Mouse (Mus musculus) intestine, postnatal 0 days (tissue): ENCODE data around the gene Olfr904. TPM values are rescaled to one million over a fixed set of nuclear protein-coding genes. Genes with fewer than 3 reads are reported as not detected.
"Not testable (repeated sequence)": the region's sequence is repeated elsewhere in the genome, so short reads cannot be mapped to it uniquely, and the experiment has no call there.

Experiments used
- ATAC-seq: fragments of 200-750 bp; cut with Nextera tagmentation; 2 replicates; pipeline ENCODE4 v1.8.0; 2017; ENCODE audit warnings: mild to moderate bottlenecking, moderate TSS enrichment, moderate library complexity
- H3K27ac ChIP-seq: fragments of 300-500 bp; sonication (generic); 2 replicates; pipeline ENCODE4 v1.5.1; 2014; ENCODE audit warnings: mild to moderate bottlenecking, low read depth, low read length, moderate library complexity
- H3K27me3 ChIP-seq: fragments of 300-500 bp; sonication (generic); replicated peaks from 2 replicates; pipeline ENCODE4 v1.6.1; 2014; ENCODE audit warnings: low read length, mixed read lengths; ENCODE audit not compliant: control insufficient read depth, insufficient read depth
- H3K36me3 ChIP-seq: fragments of 300-500 bp; sonication (generic); 2 replicates; pipeline ENCODE4 v1.6.1; 2014; ENCODE audit warnings: mild to moderate bottlenecking, moderate library complexity; ENCODE audit not compliant: control insufficient read depth, insufficient read depth
- H3K4me1 ChIP-seq: fragments of 300-500 bp; sonication (generic); replicated peaks from 2 replicates; pipeline ENCODE4 v1.6.1; 2014; ENCODE audit warnings: antibody characterized with exemption, low read length, mixed read lengths; ENCODE audit not compliant: control insufficient read depth, insufficient read depth
- H3K4me2 ChIP-seq: fragments of 300-500 bp; sonication (generic); replicated peaks from 2 replicates; pipeline ENCODE4 v1.6.1; 2014; ENCODE audit warnings: low read depth, mild to moderate bottlenecking, moderate library complexity
- H3K4me3 ChIP-seq: fragments of 300-500 bp; sonication (generic); 2 replicates; pipeline ENCODE4 v1.5.1; 2014; ENCODE audit warnings: low read depth, low read length
- H3K9ac ChIP-seq: fragments of 300-500 bp; sonication (generic); 2 replicates; pipeline ENCODE4 v1.6.1; 2014; ENCODE audit warnings: mild to moderate bottlenecking, low read depth, low read length
- H3K9me3 ChIP-seq: fragments of 300-500 bp; sonication (generic); 2 replicates; pipeline ENCODE4 v1.6.1; 2016; ENCODE audit warnings: mixed run types; ENCODE audit not compliant: control insufficient read depth
- CTCF ChIP-seq: sonication (generic); IDR thresholded peaks from 2 replicates; pipeline ENCODE4 v1.5.1; 2016; ENCODE audit warnings: low read depth, mild to moderate bottlenecking, control low read depth, antibody characterized with exemption, moderate library complexity
- WGBS: fragments of 180-500 bp; shearing (Covaris S2); extraction: QIAGEN DNeasy Blood & Tissue Kit; methylation state at CpG from one replicate; pipeline ENCODE4 v1.1.7; 2014; 5-methylcytosine and 5-hydroxymethylcytosine counted together
- polyA plus RNA-seq: library from polyadenylated mRNA; unstranded; fragments of >200 nt; fragmentation: Nextera tagmentation; extraction: Ambion mirVana; gene quantifications from 2 replicates; pipeline ENCODE4 v1.2.1, GENCODE M21; 2015

The Olfr904 gene
- polyA plus RNA-seq = not detected in 2 replicates

- H3K36me3 ChIP-seq = no peaks in the 10 kb centered on the region
- no peak for ATAC-seq
- no peak for TF ChIP-seq CTCF
- H3K27me3 ChIP-seq = no peaks in the 10 kb centered on the region
- H3K9ac ChIP-seq = no peak within 1 kb of the TSS
- H3K4me2 ChIP-seq = no peak within 1 kb of the TSS
- H3K9me3 ChIP-seq = no peaks in the 10 kb centered on the region
- H3K27ac ChIP-seq = no peak within 1 kb of the TSS
- no peaks in the 10 kb centered on the region for H3K4me1 ChIP-seq
- H3K4me3 ChIP-seq = no peak within 1 kb of the TSS
Observed at GRCm38 (mm10) chr9:38462844-38463243, at the start of gene Olfr904. TSS of gene Olfr904 (plus strand) at chr9:38463144.

GRCm38 (mm10) chr9:38413502-38413901, 49.4 kb upstream of the Olfr904 start:
- not testable (repeated sequence) for H3K27ac ChIP-seq, ATAC-seq, H3K27me3 ChIP-seq, H3K4me2 ChIP-seq, H3K36me3 ChIP-seq, H3K9me3 ChIP-seq, H3K4me1 ChIP-seq, H3K9ac ChIP-seq, H3K4me3 ChIP-seq
- WGBS = 88% methylated on average over 14 of the region's 14 CpGs

GRCm38 (mm10) chr9:38423801-38424200, 39.1 kb upstream of the Olfr904 start:
- H3K36me3 ChIP-seq = no peaks in the 10 kb centered on the region
- no peak overlapping the region for H3K4me3 ChIP-seq
- no peak for TF ChIP-seq CTCF
- no peak overlapping the region for H3K9ac ChIP-seq
- H3K9me3 ChIP-seq = no peaks in the 10 kb centered on the region
- H3K4me2 ChIP-seq = no peak overlapping the region
- no peaks in the 10 kb centered on the region for H3K27me3 ChIP-seq
- H3K4me1 ChIP-seq = no peaks in the 10 kb centered on the region
- no peak overlapping the region for H3K27ac ChIP-seq
- ATAC-seq = no peak

GRCm38 (mm10) chr9:38427026-38427425, 35.9 kb upstream of the Olfr904 start:
- no peaks in the 10 kb centered on the region for H3K27me3 ChIP-seq
- no peak overlapping the region for H3K4me3 ChIP-seq
- no peak overlapping the region for H3K27ac ChIP-seq
- TF ChIP-seq CTCF = no peak
- no peak overlapping the region for H3K4me2 ChIP-seq
- 40% methylated on average over 1 of the region's 1 CpGs for WGBS
- no peak for ATAC-seq
- no peaks in the 10 kb centered on the region for H3K4me1 ChIP-seq
- H3K9ac ChIP-seq = no peak overlapping the region
- no peaks in the 10 kb centered on the region for H3K36me3 ChIP-seq
- H3K9me3 ChIP-seq = no peaks in the 10 kb centered on the region

GRCm38 (mm10) chr9:38429155-38429554, 33.8 kb upstream of the Olfr904 start, which contains the start of gene Olfr901:
TSS of gene Olfr901 (plus strand) at chr9:38429455.
- H3K27ac ChIP-seq = no peak within 1 kb of the TSS
- no peak within 1 kb of the TSS for H3K4me3 ChIP-seq
- H3K9me3 ChIP-seq = no peaks in the 10 kb centered on the region
- no peaks in the 10 kb centered on the region for H3K4me1 ChIP-seq
- WGBS = 91% methylated on average over 1 of the region's 1 CpGs
- no peak for TF ChIP-seq CTCF
- no peaks in the 10 kb centered on the region for H3K36me3 ChIP-seq
- no peak within 1 kb of the TSS for H3K4me2 ChIP-seq
- ATAC-seq = no peak
- no peaks in the 10 kb centered on the region for H3K27me3 ChIP-seq
- H3K9ac ChIP-seq = no peak within 1 kb of the TSS

GRCm38 (mm10) chr9:38447352-38447751, 15.6 kb upstream of the Olfr904 start, which contains the start of gene Olfr902:
TSS of gene Olfr902 (plus strand) at chr9:38447652.
- no peaks in the 10 kb centered on the region for H3K4me1 ChIP-seq
- no peak for ATAC-seq
- no peak within 1 kb of the TSS for H3K9ac ChIP-seq
- 83% methylated on average over 5 of the region's 5 CpGs for WGBS
- H3K27me3 ChIP-seq = no peaks in the 10 kb centered on the region
- no peak within 1 kb of the TSS for H3K4me2 ChIP-seq
- H3K27ac ChIP-seq = no peak within 1 kb of the TSS
- H3K9me3 ChIP-seq = no peaks in the 10 kb centered on the region
- H3K36me3 ChIP-seq = no peaks in the 10 kb centered on the region
- TF ChIP-seq CTCF = no peak
- no peak within 1 kb of the TSS for H3K4me3 ChIP-seq

- H3K36me3 ChIP-seq = no peaks in the 10 kb centered on the region
- H3K9me3 ChIP-seq = no peaks in the 10 kb centered on the region
- no peak within 1 kb of the TSS for H3K4me2 ChIP-seq
- no peak for TF ChIP-seq CTCF
- H3K9ac ChIP-seq = no peak within 1 kb of the TSS
- H3K4me3 ChIP-seq = no peak within 1 kb of the TSS
- H3K27ac ChIP-seq = no peak within 1 kb of the TSS
- H3K4me1 ChIP-seq = no peaks in the 10 kb centered on the region
- ATAC-seq = no peak
- H3K27me3 ChIP-seq = no peaks in the 10 kb centered on the region
Observed at GRCm38 (mm10) chr9:38470807-38471206, 7.9 kb downstream of the Olfr904 start, which contains the start of gene Olfr905. TSS of gene Olfr905 (plus strand) at chr9:38471107.
